Mouse (Mus musculus) thymus, adult 2 months (tissue): ENCODE measurements around the gene Slc6a1. TPM values are rescaled to one million over a fixed set of nuclear protein-coding genes. Genes with fewer than 3 reads are reported as not detected.
"Not testable (repeated sequence)": the region's sequence is repeated elsewhere in the genome, so short reads cannot be mapped to it uniquely, and the experiment has no call there.

Source experiments
- DNase-seq: peaks from one replicate; pipeline ENCODE4 v3.0.0; 2021
- H3K27ac ChIP-seq: fragments of 200-500 bp; 2 replicates; pipeline ENCODE4 v1.5.1; 2012; ENCODE audit warnings: low read length, control low read depth; ENCODE audit not compliant: control insufficient read depth, insufficient read depth
- H3K27me3 ChIP-seq: fragments of 200-500 bp; 2 replicates; pipeline ENCODE4 v1.6.1; 2012; ENCODE audit warnings: mild to moderate bottlenecking, low read length, moderate library complexity, mixed read lengths; ENCODE audit not compliant: control insufficient read depth, insufficient read depth
- H3K36me3 ChIP-seq: fragments of 200-500 bp; 2 replicates; pipeline ENCODE4 v1.6.1; 2012; ENCODE audit warnings: mild to moderate bottlenecking, low read length, moderate library complexity; ENCODE audit not compliant: control insufficient read depth, insufficient read depth
- H3K4me1 ChIP-seq: fragments of 200-500 bp; replicated peaks from 2 replicates; pipeline ENCODE4 v1.6.1; 2012; ENCODE audit warnings: low read length; ENCODE audit not compliant: control insufficient read depth, insufficient read depth
- H3K4me3 ChIP-seq: fragments of 200-500 bp; 2 replicates; pipeline ENCODE4 v1.5.1; 2012; ENCODE audit warnings: mild to moderate bottlenecking, low read length, control low read depth, moderate library complexity; ENCODE audit not compliant: control insufficient read depth, insufficient read depth
- CTCF ChIP-seq: fragments of 200-500 bp; IDR thresholded peaks from 2 replicates; pipeline ENCODE4 v1.5.1; 2012; ENCODE audit warnings: mild to moderate bottlenecking, control low read depth, low read length, moderate library complexity, borderline replicate concordance; ENCODE audit not compliant: control insufficient read depth, poor library complexity, insufficient read depth; ENCODE audit errors: extremely low read depth
- POLR2A ChIP-seq: fragments of 200-500 bp; IDR thresholded peaks from 2 replicates; pipeline ENCODE4 v1.6.1; 2012; ENCODE audit warnings: mild to moderate bottlenecking, low read length, control low read depth, moderate library complexity; ENCODE audit not compliant: control insufficient read depth, poor library complexity, insufficient read depth; ENCODE audit errors: extremely low read depth
- WGBS: fragments of 180-500 bp; shearing (Covaris S2); methylation state at CpG from one replicate; pipeline ENCODE4 v1.1.7; 2018; 5-methylcytosine and 5-hydroxymethylcytosine counted together
- polyA plus RNA-seq: library from polyadenylated mRNA; depleted of rRNA; stranded (reverse); fragments of >200 nt; gene quantifications from 2 replicates; pipeline ENCODE4 v1.2.3, GENCODE M21; 2012

The Slc6a1 gene
- polyA plus RNA-seq, 1 experiment = 0.26 TPM

- WGBS = 93% methylated on average over 3 of the region's 3 CpGs
- no peak for DNase-seq
- Histone ChIP-seq H3K4me1 (no peaks in the 10 kb centered on the region), H3K27me3 (no peaks in the 10 kb centered on the region), H3K27ac (no peak overlapping the region), H3K4me3 (no peak overlapping the region), H3K36me3 (no peaks in the 10 kb centered on the region)
- TF ChIP-seq POLR2A (no peak), CTCF (no peak)
Measured at GRCm38 (mm10) chr6:114322914-114323313, 40.5 kb downstream of the Slc6a1 start.

DNA sequence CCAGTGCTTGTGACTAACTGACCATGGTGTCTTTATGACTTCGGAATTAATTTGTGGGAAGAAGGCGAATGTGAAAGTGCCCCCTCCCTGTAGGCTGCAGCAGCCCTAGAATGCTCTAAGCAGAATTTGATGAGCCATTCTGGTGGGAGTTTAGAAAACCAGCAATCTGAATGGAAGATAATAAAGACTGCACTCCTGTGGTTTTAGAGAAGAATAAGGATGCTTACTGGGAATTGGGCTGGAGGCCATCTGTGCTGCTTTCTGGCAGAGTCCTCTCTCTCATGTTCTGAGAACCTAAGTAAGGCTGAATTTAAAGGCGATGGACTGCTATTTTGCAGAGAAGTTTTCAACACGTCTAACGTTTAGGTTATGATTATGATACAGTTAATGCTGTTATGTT, 42.4 kb downstream of the Slc6a1 start:
- Histone ChIP-seq H3K27ac (no peak overlapping the region), H3K27me3 (no peaks in the 10 kb centered on the region), H3K36me3 (no peaks in the 10 kb centered on the region), H3K4me1 (no peaks in the 10 kb centered on the region), H3K4me3 (no peak overlapping the region)
- WGBS = 94% methylated on average over 5 of the region's 5 CpGs
- no peak for TF ChIP-seq POLR2A
- no peak for TF ChIP-seq CTCF
- DNase-seq = no peak

- DNase-seq = peak; percentile 8
- 60% methylated on average over 8 of the region's 8 CpGs for WGBS
- TF ChIP-seq POLR2A = no peak
- TF ChIP-seq CTCF = no peak
Measured at GRCm38 (mm10) chr6:114329597-114330470, 47.4 kb downstream of the Slc6a1 start.

DNA sequence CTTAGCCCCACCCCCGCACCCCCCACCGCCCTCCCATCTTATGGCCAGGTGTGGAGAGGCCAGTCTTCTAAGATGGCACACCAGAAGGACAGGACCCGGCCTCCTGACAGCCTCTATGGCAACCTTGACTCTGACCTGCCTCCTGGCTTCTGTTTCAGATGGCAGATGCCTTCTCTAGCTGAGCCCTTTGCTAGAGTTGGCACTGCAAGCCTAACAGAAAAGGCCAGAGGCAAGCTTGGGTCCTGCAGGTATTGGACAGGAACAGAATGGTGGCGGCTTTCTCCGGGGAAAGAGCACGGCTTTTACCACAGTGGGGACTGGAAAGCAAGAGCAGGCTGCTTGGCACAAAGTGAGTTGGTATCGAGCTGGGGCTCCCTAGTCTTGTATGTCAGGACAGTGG, 49.5 kb downstream of the Slc6a1 start:
- TF ChIP-seq POLR2A = no peak
- Histone ChIP-seq H3K4me1 (no peaks in the 10 kb centered on the region), H3K36me3 (no peaks in the 10 kb centered on the region), H3K4me3 (no peak overlapping the region), H3K27ac (no peak overlapping the region), H3K27me3 (no peaks in the 10 kb centered on the region)
- no peak for DNase-seq
- WGBS = 92% methylated on average over 7 of the region's 7 CpGs

More at GRCm38 (mm10) chr6:114329597-114330470, 47.4 kb downstream of the Slc6a1 start:
- Histone ChIP-seq H3K4me3 (no peak overlapping the region), H3K27me3 (no peaks in the 10 kb centered on the region), H3K36me3 (no peaks in the 10 kb centered on the region), H3K4me1 (no peaks in the 10 kb centered on the region), H3K27ac (no peak overlapping the region)

DNA sequence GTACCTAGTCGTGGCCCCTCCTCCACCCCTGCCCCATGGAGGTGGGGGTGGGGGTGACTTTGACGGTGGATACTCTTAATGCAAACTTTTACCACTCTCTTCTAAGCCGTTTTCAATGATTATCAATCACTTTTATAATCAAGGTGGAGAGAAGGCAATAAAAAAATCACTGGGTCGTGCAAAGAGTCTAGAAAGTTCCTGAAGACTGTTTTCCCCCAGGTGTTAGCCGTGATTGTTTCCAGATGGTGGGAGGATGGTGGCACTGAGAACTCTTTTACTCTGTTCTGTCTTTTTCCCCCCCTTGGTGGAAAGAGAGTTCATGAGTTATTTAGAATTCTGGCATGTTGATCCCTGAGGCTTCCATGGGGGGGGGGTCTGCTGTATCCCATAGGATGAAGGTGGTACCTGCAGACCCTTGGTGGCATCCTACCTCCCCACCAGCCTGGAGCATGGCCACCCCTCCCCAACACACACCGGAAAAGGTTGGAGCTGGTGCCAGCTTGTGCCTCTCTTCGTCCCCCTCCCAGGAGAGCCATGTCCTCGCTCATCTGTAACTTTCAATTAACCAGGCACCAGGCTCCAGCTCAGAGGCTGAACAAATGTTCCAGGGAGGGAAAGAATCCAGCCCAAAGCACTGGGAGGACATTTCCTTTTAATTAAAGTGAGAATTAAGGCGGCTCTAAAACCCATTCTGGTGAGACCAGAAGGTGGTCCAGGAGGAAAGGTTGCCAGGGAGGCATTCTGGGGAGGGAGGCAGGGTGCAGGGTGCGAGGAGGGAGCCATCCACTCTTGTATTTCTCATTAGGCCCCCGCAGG, 53.9 kb downstream of the Slc6a1 start:
- H3K27me3 ChIP-seq = no peaks in the 10 kb centered on the region
- no peak for TF ChIP-seq POLR2A
- TF ChIP-seq CTCF = no peak
- no peak overlapping the region for H3K4me3 ChIP-seq
- no peaks in the 10 kb centered on the region for H3K4me1 ChIP-seq
- no peak overlapping the region for H3K27ac ChIP-seq
- no peak for DNase-seq
- 67% methylated on average over 11 of the region's 11 CpGs for WGBS
- H3K36me3 ChIP-seq = no peaks in the 10 kb centered on the region

GRCm38 (mm10) chr6:114336944-114337215, 54.4 kb downstream of the Slc6a1 start:
- 86% methylated on average over 1 of the region's 1 CpGs for WGBS

GRCm38 (mm10) chr6:114341381-114341780, 58.9 kb downstream of the Slc6a1 start:
- not testable (repeated sequence) for H3K4me1 ChIP-seq, DNase-seq, H3K4me3 ChIP-seq, H3K27me3 ChIP-seq, H3K27ac ChIP-seq, H3K36me3 ChIP-seq

More at GRCm38 (mm10) chr6:114336944-114337215, 54.4 kb downstream of the Slc6a1 start:
- no peak for DNase-seq
- Histone ChIP-seq H3K27ac (no peak overlapping the region), H3K27me3 (no peaks in the 10 kb centered on the region), H3K4me1 (no peaks in the 10 kb centered on the region), H3K36me3 (no peaks in the 10 kb centered on the region), H3K4me3 (no peak overlapping the region)
- TF ChIP-seq CTCF = no peak
- no peak for TF ChIP-seq POLR2A
